In genomic region chr6:136341093-136341492, GRCm38 (mm10) we compare ENCODE assay signal across 27 mouse cellular contexts. TPM values are rescaled to one million over a fixed set of nuclear protein-coding genes. Genes with fewer than 3 reads are reported as not detected.
"Had no signal": no experiment of that assay in that cellular context is flagged by ENCODE, and none has a peak within 500 bp of the region (broad histone marks: within the 10 kb centered on the region; RNA-seq: fewer than 3 reads in every experiment).

No protein-coding gene starts in this region.

- H3K36me3 ChIP-seq: kidney, embryonic 15.5 days; lung, embryonic 15.5 days had no signal

- H3K4me1 ChIP-seq: kidney, embryonic 15.5 days; lung, embryonic 15.5 days had no signal

- H3K4me2 ChIP-seq: kidney, embryonic 15.5 days; liver, embryonic 11.5 days; lung, embryonic 15.5 days; midbrain, embryonic 11.5 days had no signal

- H3K4me3 ChIP-seq: kidney, embryonic 15.5 days; left cerebral cortex, adult 2 months; lung, embryonic 15.5 days had no signal

- H3K9me3 ChIP-seq: kidney, embryonic 15.5 days; lung, embryonic 15.5 days had no signal

- H3K27me3 ChIP-seq: kidney, embryonic 15.5 days; lung, embryonic 15.5 days had no signal

- DNase-seq: kidney, adult 2 months; kidney, postnatal 14 days; kidney, postnatal 4 days; layer of hippocampus, postnatal 36 days; lung, adult 18-20 months; lung, postnatal 10 days; lung, postnatal 36 days; midbrain, embryonic 14.5 days; right cerebral cortex, postnatal 4 days; thymus, postnatal 25 days had no signal

- H3K9ac ChIP-seq: kidney, embryonic 15.5 days; liver, embryonic 14.5 days; lung, embryonic 15.5 days had no signal

- H3K27ac ChIP-seq: kidney, embryonic 15.5 days; left cerebral cortex, adult 2 months; liver, embryonic 14.5 days; lung, embryonic 15.5 days had no signal

RNA-seq across cellular contexts. Expression of gene Gm8994, which starts 13.8 kb away (rescaled TPM):
- total RNA-seq: layer of hippocampus, adult 18-20 months; layer of hippocampus, postnatal 36 days; left cerebral cortex, adult 2 months; left cerebral cortex, postnatal 10 days; left cerebral cortex, postnatal 36 days; megakaryocyte progenitor cell, adult 5-6 weeks; megakaryocyte-erythroid progenitor cell, adult 5-6 weeks had no signal
- polyA plus RNA-seq: kidney, adult 2 months; kidney, embryonic 15.5 days; limb, embryonic 11.5 days; liver, embryonic 11.5 days; lung, embryonic 15.5 days; midbrain, embryonic 11.5 days; midbrain, embryonic 14.5 days; midbrain, postnatal 0 days; neural tube, embryonic 11.5 days; neural tube, embryonic 14.5 days; stomach, embryonic 14.5 days; thymus, postnatal 0 days had no signal
